Mouse (Mus musculus) regulatory T cell (primary cell): ENCODE measurements around the gene Ccnyl1.

Experiments used
- in situ Hi-C: fragments of 300-600 bp; cut with MboI, MseI; formaldehyde crosslinking; loops from one replicate; pipeline ENCODE4 v1.15.1; 2025; ENCODE audit warnings: high pct_unique_total_duplicates

Gene Ccnyl1

GRCm38 (mm10) chr1:64701780-64702179 lies 11.5 kb downstream of the Ccnyl1 start:
- in situ Hi-C loops: loop anchor here (5.0 to 10.0 kb wide), 2 partner anchors 77 to 1049 kb away; no protein-coding TSS in a partner anchor

DNA sequence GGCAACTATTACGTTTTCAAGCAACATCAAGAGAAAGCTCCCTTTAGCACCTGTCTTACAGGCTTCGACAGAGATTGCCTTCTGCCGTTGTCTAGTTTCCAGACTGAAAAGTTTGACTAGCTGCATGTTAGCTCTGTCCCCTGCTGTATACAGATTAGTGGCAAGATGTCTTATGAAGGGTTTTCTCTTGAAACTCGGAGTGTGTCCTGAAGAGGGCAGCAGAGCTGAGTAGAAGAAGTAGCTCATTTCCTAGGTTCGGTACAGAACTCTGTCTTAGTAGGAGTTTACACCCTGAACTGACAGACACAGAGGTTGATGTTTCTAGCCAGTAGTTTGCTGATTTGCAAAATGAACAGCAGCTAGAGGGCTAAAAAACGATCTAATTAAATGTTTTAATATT lies 15.0 kb downstream of the Ccnyl1 start:
- in situ Hi-C loops: loop anchor here (10.0 kb wide), 1 partner anchor 80 kb away; no protein-coding TSS in a partner anchor

DNA sequence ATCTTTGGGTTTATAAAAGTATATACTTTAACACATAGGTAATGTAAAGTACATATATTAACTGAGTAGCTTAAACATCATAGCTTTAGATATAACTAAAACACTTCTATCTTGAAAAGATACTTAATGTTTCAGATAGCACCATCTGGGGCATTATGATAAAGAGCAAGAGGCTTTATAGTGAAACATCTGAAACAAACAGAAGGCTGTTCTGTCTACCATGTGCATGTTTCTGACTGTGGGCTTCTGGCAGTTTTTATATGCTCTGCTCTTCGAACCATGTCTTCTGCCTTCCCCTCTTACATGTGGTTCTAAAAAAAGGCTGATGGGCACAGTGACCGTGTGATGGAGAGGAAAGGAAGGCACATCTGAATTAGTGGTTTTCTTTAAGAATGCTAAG lies 16.4 kb downstream of the Ccnyl1 start:
- in situ Hi-C loops: loop anchor here (10.0 kb wide), 1 partner anchor 82 kb away; no protein-coding TSS in a partner anchor

GRCm38 (mm10) chr1:64709891-64710290 lies 19.6 kb downstream of the Ccnyl1 start:
- in situ Hi-C loops: loop anchor here (10.0 kb wide), 1 partner anchor 85 kb away; no protein-coding TSS in a partner anchor

- in situ Hi-C loops: no loop called here
Measured at GRCm38 (mm10) chr1:64712006-64712760, 21.9 kb downstream of the Ccnyl1 start.

GRCm38 (mm10) chr1:64715458-64715857 lies 25.2 kb downstream of the Ccnyl1 start:
- in situ Hi-C loops: loop anchor here (5.0 kb wide), 1 partner anchor 297 kb away; no protein-coding TSS in a partner anchor

DNA sequence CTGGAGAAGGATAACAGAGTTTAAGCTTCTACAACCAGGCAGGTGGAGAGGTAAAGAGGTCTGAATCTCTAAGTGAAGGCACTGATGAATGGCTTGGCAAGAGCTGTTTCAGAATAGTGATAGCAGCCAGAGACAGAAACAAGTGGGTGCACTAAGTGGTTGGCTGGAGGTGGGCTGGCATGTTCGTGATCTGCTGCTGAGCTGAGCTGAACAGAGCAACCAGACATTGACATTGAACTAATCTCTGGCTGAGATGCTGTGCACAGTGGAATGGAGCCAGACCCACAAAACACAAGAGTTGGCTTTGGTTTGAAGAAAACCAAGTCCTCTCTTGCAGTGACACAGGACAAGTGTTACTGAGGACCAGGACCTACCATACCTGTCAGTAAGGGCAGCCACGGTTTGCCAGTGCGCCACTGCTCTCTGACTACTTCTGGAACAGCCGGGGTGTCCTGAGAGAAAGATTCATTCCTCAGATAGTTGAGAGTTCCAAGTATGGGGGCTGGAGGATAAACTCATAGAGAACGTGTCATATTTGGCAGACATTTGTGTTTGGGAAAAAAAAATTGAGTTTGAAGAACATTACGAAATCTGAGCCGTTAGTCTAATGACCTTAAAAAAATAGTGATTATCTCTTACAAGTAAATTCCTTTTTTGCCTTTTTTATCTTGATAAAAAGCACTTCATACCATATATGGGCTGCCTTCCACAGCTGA lies 26.5 kb downstream of the Ccnyl1 start:
- in situ Hi-C loops: loop anchor here (5.0 kb wide), 1 partner anchor 296 kb away; no protein-coding TSS in a partner anchor

DNA sequence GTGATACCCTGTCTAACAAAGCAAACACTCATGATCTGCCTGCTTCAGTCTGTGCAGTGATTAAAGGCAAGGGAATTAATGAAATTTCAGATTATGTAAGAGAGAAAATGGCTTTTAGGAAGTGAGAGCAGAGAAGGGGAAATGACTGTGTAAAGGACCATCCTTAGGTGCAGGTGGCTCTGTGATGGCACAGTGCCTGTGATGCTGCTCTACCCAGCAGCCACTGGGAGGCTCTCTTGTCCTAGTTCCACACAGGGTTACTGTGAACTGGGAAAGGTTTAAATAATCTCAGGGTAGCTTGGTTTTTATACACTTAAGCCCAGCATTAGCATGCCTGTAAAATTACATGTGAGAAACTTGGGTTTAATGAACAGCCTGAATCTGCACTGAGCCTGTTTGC lies 27.2 kb downstream of the Ccnyl1 start:
- in situ Hi-C loops: loop anchor here (5.0 kb wide), 1 partner anchor 295 kb away; no protein-coding TSS in a partner anchor

DNA sequence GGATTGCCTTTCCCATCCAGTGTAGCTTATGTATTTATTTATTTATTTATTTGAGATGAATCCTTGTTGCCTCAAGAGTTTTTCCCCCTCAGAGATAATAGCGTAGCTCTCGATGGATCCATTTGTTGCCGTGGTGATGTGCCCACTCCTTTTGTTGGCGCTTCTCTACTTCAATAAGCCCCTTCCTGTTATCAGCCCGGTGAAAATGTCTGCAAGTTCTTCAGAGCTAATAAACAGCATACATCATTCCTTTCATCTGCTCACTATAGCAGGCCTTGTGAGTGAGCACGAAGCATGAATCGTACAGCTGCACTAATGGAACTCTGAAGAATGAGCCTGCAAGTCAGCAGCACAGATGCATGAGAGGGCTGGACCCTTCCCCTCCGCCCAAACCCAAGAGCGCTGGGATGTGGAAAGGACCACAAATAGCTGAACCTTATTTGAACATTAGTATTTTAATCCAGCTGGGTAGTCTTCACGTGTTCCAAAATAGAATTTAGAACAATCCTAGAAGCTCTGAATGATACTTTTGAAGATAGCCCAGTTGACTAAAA lies 30.9 kb downstream of the Ccnyl1 start:
- in situ Hi-C loops: loop anchor here (10.0 kb wide), 1 partner anchor 184 kb away; no protein-coding TSS in a partner anchor

DNA sequence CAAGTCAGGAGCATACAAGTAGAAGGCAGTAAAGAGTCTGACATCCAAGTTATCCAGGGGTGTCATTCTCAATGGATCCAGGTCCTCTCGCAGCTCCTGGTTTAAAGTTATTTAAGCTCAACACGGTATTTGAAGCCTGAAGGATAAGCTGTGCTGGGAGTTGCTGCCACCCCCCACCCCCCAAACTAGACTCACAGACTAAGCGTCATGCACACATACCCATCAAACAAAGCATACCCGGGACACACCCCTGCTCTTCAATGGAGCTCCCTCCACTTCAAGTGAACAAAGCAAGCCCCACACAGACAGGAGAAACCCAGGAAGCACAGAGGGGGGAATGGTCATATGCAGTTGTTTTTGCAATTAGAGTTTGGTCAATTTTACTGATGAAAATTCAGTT lies 39.8 kb downstream of the Ccnyl1 start:
- in situ Hi-C loops: loop anchor here (5.0 kb wide), 1 partner anchor 257 kb away; no protein-coding TSS in a partner anchor

- in situ Hi-C loops: loop anchor here (5.0 kb wide), 1 partner anchor 256 kb away; no protein-coding TSS in a partner anchor
Measured at GRCm38 (mm10) chr1:64731341-64732020, 41.2 kb downstream of the Ccnyl1 start.

GRCm38 (mm10) chr1:64732161-64732560 lies 41.9 kb downstream of the Ccnyl1 start:
- in situ Hi-C loops: loop anchor here (5.0 kb wide), 1 partner anchor 255 kb away; no protein-coding TSS in a partner anchor

GRCm38 (mm10) chr1:64732637-64733200 lies 42.5 kb downstream of the Ccnyl1 start:
- in situ Hi-C loops: loop anchor here (5.0 kb wide), 1 partner anchor 255 kb away; no protein-coding TSS in a partner anchor

DNA sequence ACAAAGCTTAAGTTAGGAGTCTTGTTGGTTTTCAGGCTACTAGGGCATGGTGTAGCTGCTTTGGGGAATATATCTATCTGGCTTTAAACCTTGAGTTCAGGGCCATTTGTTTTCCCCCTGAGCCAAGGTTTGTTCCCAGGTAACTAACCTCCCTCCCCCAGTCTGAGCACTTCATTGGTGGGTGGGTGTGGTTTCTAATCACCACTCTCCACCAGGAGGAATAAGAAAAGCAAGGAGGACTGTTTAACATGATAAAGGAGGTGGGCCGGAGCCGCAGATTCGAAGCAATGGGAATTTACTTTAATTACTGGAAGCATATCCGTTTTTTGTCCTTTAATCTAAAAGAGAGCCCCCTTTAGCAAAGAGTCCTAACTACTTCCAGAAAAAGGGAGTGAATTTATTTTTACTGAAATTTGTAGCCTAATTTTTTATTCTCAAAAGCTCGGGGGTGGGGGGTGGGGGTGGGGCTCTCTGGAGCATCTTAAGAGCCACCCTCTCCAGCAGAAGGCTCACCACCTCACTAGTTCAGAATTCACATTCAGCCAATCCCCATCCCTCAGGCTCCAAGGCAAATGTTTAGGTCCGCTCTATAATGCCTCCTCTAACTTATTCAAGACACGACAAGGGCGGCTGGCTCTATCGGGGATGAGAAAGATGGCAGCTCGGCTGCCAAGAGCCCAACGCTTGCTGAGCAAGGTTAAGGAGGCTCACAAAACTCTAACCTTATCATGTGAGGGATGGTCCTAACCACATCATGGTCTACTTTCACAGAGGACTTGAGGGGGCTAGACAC lies 43.4 kb downstream of the Ccnyl1 start:
- in situ Hi-C loops: loop anchor here (5.0 kb wide), 1 partner anchor 254 kb away; no protein-coding TSS in a partner anchor

DNA sequence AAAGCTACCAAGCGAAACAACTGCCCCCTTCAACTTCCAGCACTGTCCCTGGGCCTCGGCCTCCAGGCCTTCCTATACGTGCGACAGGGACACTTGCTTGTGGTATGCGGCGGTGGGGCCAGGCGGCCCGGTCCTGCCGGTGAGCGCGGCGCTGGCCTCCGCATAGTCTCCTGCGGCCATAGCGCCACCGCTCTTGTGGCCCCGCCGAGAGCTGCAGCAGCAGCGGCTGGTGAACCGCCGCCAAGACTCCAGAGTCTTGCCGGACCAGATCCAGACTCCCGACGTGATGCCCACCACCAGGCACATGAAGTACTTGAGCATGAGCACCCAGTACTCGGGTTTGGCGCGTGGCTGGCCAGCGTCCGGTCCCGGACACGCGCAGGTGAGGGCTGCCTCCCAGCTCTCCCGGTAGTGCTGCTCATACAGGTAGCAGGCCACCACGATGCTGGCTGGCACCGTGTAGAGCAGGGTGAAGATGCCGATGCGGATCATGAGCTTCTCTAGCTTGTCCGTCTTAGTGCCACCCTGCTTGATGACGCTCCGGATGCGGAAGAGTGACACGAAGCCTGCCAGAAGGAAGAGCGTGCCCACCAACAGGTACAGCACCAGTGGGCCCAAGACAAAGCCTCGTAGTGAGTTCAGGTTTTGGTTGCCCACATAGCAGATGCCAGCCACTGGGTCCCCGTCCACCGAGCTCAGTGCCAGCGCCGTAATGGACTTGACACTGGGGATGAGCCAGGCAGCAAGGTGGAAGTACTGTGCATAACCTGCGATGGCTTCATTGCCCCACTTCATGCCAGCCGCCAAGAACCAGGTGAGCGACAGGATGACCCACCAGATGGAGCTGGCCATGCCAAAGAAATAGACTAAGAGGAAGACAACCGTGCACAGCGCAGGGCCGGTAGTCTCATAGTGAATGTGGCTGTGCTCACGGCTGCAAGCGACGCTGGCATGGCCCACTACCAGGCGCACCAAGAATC lies 44.8 kb downstream of the Ccnyl1 start:
- in situ Hi-C loops: loop anchor here (5.0 kb wide), 1 partner anchor 252 kb away; no protein-coding TSS in a partner anchor

GRCm38 (mm10) chr1:64735781-64736680 lies 45.8 kb downstream of the Ccnyl1 start:
- in situ Hi-C loops: no loop called here

- in situ Hi-C loops: no loop called here
Measured at GRCm38 (mm10) chr1:64736681-64737501, 46.6 kb downstream of the Ccnyl1 start.
